Mouse (Mus musculus): Measurements from ENCODE around the gene Aqr.
A peak's percentile ranks its signal among the peaks of the same experiment; 100 is the strongest.
"Not testable (repeated sequence)": the region's sequence is repeated elsewhere in the genome, so short reads cannot be mapped to it uniquely, and the experiment has no call there.

Aqr gene

DNA sequence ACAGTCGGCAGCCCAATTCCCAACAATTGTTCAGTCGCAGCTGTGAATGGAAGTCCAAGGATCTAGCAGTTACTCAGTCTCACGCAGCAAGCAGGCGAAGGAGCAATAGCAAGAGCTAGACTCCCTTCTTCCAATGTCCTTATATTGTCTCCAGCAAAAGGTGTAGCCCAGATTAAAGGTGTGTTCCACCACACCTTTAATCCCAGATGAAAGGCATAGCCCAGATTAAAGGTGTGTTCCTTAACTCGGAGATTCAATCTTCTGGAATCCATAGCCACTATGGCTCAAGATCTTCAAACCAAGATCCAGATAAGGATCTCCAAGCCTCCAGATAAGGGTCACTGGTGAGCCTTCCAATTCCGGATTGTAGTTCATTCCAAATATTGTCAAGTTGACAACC lies at the start of gene Aqr:
Gene Aqr (minus strand): TSS at position 101 of the 400 bp plus-strand sequence.
- DNase-seq (ENCODE audit: low read depth, low spot score): not testable (repeated sequence)

DNA sequence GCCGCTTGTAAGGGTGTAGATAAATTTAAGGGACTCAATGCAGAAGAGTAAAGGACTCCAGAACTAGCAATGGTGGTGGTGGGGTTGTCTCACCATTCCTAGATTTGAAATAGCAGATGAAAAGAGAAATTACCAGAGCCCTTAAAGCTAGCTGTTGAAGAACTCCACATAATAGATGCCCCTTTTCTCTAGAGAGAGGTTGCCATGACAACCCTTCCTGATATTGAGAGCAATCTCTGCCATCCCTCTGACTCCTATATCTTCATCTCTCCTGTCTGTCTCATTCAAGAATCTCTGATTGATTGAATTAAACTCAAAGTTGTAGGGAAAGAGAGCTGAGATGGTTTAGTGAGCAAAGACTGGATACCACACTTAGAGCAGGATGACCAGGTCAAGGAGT lies 49.7 kb upstream of the Aqr start:
- no peak for DNase-seq (ENCODE audit: low read depth, low spot score)

DNA sequence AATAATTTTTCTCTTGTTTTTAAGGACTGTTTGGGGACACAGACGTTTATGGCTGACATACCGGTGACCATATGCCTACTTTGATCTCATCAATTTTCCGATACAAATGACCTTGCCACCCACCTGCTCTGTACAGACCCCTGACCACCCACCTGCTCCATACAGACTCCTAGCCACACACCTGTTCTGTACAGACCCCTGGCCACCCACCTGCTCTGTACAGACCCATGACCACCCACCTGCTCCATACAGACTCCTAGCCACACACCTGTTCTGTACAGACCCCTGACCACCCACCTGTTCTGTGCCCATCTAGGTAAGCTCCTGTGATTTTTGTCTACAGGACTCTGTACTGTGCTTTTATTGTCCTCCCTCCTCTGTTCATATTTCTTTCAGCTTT lies 48.8 kb upstream of the Aqr start:
- no peak for DNase-seq (ENCODE audit: low read depth, low spot score)

DNA sequence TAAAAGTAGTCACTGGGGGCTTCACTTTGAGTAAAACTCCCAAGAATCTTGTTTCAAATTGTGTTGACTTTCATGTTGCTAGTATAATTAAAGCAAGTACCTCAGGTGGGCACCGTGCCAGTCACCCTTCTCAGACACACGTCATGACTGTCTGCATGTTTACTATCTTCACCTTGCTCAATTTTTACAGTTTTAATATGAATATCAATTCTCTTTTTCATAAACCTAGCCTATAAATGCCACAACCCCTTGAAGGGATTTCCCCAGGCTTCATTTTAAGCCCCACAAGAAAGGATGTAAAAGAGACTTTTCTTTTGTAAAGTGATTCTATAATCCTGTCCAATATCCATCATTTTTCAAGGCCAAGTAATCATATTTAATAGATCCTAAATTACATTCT lies 44.4 kb upstream of the Aqr start:
- no peak for DNase-seq (ENCODE audit: low read depth, low spot score)

DNA sequence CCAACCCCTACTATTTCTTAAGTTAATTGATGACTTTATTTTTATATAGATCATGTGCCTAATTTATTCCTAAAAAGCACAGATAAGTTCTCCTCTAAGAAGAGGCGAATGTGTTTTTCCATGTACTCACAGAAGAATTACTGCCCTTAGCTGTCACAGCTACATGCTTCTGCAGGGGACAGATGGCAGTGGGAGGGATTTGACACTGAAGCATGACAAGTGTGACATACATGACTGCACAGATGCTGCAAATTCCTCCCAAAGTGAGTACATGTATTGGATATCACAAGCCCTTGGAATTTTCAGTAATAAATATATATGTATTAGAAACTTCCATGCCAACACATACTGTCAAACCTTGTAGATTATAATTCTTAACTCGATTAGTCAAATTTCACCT lies 41.8 kb upstream of the Aqr start:
- DNase-seq (ENCODE audit: low read depth, low spot score): no peak

DNA sequence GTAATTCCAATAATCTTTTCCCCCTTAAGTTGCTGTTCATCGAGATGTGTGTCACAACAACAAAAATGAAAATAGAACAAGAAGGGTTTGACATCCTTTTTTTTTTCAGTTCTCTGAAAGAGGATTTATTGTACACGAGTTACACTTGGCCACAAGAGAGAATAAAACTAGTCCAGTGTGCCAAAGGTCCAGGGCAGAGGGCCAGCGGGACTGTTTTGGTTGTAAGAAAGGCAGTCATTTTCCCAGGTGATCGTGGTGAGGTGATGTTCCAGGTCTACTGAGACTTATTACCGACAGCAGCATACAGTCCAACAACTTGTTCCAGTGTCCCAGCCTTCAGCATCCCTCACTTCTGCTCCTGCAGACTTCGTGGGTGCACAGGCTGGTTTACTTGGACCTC lies 18.2 kb upstream of the Aqr start:
- DNase-seq (ENCODE audit: low read depth, low spot score): no peak

DNA sequence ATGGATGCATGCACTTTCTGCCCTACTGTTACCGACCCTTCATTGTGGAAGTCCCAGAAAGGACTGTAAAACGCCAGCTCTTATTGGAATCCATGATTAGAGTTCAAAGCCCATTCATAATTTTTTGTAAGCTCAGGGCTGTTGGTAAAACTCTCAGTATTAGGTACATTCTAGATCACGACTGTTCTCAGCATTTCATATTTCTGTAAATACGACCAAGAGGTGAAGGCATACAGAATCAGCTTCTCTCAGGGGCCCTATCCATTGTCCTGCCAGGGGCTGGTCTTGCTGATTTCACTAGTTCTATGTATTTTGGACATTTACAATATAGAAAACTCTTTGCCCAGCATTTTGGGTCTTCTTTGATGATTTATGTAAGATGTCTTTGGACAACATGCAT lies 14.8 kb upstream of the Aqr start:
- no peak for DNase-seq (ENCODE audit: low read depth, low spot score)

DNA sequence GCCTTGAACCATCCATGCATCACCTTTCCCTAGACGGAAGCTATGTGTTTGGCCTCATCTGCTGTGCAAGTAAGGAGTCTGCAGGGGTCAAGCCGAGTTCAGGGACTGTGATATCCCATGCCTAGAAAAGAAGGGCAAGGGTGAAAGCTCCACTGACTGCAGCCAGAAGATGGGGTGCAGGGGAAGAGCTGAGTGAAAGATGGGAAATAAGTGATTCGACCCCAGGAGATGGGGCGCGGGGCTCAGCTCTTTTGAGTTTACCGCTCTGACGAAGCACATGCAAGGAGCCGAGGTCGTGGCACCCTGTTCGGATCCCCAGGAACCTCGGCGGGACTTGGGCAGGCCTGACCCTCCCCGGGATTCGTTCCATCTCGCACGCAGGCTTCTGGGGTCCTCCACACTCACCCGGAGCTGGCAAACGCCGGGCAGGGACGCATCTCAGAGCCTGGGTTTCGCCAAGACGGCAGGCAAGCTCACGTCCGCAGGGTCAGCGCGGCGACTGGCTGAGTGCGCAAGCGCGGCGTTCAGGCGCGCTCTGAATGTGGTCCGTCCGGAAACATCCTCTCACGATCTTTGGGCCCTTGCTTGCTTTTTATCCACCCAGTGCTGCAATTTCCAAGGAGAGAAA lies 14.2 kb upstream of the Aqr start, which contains the start of gene Zfp770:
Gene Zfp770 (minus strand): TSS at position 538 of the 628 bp plus-strand sequence.
- DNase-seq (ENCODE audit: low read depth, low spot score): peak; percentile 82

DNA sequence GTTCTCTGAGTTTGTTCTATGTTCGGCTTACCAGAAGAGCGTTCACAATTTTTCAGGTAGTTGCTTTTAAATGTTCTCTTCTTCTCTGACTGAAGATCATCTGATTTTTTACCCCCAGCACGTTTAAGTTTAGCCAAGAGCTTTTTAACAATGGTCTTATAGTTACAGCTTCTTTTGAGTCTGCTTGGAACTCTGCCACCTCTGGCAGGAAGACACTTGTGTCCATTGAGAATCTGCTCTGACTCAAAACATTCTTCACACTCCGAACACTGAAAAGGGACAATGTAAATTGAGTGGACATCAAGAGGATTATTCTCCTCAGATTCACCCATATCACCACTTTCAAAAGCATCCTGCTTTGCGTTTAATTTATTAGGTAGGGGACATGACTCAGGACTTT lies 9.6 kb upstream of the Aqr start:
- DNase-seq (ENCODE audit: low read depth, low spot score): no peak

DNA sequence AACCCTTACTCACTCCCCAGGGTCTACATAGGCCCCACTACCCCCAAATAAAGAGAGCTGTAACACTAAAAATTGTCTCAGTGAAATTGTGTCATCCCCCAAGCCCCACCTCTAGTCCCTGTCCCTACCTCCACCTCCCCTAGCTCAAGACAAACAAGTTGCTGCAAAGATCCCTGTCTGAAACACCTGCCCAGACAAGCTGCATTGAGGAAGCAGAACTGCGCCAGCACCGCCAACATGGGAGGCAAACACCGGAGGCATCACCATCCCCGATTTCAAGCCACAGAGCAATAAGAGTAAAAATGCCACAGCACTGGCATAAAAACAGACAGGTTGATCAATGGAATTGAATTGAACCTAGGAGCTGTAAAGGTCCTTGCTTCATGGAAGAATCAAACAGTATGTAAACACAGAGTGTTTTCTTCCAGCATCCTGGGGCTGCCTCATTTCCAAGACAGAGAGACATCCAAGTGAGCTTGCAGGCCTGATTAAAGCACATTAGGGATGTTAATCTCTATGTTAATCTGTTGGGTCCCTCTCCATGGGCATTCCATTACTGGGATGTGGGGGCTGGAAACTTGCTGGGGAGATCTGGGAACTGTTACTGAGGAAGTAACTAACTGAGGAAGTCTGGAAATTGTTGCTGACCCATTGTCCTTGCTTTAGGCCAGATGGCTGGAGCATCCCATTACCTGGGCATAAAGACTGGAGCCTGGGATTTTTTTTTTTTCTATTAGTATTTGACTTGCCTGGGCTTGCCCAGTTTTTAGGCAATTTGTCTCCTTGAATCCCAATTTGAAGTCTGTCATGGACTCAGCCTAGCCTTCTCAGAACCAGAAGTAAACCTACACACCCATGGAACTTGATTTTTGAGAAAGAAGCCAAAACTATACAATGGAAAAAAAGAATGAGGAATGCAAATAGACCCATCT lies 8.8 kb downstream of the Aqr start:
- DNase-seq (ENCODE audit: low read depth, low spot score): no peak

DNA sequence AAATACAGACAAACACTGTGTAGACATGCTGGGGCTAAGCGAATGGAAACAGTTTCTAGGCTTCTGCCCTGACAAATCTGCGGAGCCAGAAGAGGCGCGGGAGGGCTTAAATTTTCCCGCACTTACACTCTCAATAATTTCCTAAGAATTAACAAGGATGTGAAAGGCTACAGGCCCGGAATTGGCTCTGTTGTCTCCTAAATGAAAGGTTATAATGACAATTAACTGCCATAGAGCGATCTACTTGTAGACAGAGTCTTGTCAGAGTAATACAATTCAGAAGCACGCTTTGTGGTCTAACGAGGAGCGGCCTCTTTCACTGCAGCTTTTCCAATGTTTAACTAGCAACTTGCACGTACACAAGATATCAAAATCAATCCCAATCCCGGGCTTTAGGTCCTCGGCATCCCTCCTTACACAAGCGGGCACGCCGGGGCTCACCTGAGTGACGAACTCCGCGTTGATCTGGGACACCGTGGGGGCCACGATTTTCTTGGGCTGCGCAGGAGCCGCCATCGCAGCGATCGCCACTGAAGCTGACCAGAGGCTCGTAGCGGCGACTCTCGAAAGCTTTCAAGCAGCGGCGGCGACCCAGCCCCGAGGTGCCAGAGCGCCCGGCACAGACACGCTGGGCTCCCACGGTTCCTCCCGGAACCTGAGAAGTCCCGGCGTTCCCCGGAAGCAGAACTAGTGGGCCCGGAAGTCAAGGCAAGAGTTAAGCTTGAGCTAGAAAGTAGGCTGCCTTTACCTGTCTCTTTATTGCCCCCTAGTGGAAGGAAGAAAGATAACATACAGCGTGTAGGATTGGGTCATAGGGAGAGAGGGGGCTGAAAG lies 12.0 kb downstream of the Aqr start:
- DNase-seq (ENCODE audit: low read depth, low spot score): peak; percentile 72

DNA sequence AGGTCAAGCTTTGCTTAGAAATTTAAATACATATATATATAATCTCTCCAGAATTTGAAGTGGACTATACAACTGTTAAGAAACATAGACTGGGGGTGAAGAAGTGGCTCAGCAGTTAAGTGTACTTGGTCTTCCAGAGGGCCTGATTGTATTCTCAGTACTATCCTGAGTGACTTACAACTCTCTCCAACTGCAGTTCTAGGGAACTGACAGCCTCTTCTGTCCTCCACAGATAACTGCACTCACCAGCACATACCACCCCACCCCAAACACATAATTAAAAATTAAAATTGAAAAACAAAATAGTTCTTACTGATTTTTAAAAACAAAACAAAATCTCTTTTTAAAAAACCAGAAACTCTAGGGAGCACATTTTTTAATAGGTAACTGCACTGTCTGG lies 13.6 kb downstream of the Aqr start:
- no peak for DNase-seq (ENCODE audit: low read depth, low spot score)

DNA sequence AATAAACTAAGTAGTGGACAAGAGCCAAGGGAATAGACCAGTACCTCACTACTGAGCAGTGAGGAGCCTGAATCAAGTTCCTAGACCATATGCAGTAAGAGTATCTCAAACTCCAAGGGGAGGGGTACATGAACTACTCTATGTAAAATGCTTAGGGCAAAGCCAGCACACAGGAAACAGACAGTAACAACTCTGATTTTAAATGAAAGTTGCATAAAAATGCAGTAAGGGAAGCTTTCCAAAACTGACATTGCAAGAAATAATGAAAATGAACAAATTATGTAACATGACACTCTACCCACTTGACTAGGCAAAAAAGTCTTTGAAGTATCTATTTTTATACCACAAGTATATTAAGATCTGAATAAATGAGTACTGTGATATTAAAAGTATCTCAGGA lies 19.0 kb downstream of the Aqr start:
- DNase-seq (ENCODE audit: low read depth, low spot score): no peak

DNA sequence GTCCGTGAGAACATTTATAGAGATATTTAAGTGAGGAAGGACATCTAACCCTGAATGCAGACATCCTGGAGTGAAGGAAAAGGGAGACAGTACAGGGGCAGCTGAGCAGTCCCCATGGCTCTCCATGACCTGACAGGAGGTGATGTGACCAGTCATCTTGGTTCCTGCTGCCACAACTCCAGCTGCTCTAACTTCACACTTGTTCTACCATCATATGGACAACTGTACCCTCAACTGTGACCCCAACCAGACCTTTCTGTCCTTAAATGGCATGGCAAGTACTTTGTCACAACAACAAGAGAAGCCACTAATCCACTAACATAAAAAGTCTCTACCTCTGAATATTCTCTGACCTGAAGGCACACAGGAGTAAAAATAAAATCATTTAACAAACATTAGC lies 24.8 kb downstream of the Aqr start:
- no peak for DNase-seq (ENCODE audit: low read depth, low spot score)

DNA sequence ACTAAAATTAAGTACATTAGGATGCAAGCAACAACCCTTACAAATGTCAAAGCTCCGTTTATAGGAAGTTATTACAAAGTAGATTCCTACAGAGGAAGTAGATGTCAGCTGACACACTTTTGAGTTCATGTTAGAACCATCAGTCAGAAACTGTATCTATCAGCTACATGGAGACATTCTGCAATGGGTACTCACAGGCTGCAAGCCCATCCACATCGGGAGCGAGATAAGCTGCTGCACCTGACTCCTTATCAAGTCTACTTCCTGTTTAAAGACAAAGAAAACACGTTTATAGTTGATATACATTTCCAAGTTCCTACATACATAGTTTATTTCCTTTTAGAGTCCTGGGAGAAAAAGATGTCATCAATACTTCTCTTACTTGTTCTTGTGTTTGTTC lies 29.5 kb downstream of the Aqr start:
- DNase-seq (ENCODE audit: low read depth, low spot score): no peak

DNA sequence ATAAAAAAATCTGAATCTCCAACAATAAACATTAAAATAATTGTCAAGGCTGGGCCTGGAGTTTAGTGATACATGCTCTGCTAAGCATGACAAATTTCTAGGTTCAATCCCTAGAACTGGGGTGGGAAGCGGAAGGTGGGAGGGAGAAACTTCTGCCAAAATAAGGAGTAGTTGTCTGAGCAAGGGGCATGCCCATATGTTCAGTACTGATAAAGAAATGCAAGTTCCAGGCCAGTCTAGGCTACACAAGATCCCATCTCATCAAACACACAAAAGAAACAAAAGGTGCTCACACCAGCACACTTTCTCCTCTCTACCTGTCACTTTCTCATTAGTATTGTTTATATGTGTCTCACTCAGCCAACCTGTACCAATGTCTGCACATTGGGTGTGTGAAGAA lies 30.2 kb downstream of the Aqr start:
- DNase-seq (ENCODE audit: low read depth, low spot score): no peak

DNA sequence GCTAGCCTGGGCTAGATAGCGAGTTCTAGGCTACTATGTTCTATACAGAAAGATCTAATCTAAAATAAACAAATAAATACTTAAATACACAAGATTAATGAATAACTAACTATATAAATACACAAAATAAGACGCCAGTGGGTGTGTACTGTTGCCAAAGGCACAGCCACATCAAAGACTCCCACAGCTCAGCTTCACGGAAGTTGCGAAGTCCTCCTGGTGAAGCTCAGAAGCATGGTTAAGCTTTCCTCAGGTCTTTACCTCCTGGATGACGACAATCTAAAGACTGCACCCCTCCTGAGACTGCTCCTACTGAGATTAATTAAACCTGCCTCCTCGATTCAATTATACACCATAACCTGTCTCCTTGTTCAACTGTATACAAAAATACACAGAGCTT lies 33.6 kb downstream of the Aqr start:
- DNase-seq (ENCODE audit: low read depth, low spot score): no peak

DNA sequence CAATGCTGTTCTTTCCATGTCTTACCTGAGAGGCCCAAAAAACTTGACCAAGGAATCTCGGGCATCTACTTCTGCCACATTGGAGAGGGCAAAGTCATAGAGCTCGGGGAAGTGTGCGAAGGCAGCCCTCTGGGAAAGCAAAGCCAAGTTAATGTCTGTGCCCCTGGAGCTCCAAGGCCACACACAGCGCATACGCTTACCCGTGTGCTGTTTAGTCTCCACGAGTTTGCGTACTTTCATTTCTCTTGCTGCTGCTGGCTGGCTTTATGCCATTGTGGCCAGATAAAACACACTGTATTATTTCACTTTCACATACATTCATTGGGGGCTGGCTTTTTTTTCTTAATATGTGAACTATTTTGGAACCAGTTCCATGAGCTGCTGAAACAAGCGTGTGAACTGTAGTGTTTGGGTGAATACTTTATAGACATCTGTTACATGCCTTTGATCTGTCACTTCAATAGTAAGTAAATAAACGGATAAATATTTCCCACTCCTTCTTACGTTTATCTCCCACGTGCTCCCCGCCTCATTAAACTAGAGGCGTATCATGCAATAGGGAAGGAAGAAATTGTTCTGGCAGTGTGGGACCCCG lies 39.9 kb downstream of the Aqr start:
- no peak for DNase-seq (ENCODE audit: low read depth, low spot score)

DNA sequence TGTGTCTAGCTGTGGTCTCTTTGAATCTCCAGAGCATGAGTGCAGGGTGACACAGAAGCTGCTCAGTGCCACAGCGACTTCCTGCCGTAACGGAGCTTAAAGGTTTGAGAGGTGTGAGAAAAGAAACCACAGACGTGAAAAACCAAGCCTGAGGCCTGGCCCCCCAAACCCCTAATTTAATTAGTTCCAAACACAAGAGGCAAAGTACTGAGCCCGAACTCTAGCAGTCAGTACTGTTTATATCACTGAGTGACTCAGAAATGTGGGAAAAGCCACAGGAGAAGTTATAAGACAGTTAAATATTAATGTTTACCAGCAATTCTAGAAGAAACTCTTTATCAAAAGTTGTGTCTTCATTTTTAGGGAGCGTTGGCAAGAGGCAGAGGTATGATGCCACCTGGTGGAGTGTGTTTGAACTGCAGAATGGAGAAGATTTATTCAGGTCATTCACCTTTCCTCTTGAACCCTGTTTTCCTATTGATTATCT lies 41.5 kb downstream of the Aqr start:
- peak; percentile 5 for DNase-seq (ENCODE audit: low read depth, low spot score)

DNA sequence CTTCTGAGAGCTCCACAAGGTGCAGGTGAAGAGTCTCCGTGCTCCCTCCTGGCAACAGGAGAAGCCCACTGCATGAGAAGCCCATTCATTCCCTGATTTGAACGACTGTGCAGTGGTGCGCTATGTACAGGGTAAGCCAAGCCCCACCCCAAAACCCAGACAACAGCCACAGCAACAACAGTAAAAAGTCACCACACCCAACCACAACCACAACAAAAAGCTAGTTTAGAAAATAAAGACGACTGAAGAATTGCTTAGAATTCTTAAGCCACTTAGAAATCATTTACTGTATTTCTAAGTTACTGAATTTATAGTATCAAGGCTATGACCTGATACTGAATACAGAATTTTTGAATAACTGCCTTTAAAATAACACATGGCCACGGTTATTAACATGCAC lies 41.9 kb downstream of the Aqr start:
- DNase-seq (ENCODE audit: low read depth, low spot score): no peak

DNA sequence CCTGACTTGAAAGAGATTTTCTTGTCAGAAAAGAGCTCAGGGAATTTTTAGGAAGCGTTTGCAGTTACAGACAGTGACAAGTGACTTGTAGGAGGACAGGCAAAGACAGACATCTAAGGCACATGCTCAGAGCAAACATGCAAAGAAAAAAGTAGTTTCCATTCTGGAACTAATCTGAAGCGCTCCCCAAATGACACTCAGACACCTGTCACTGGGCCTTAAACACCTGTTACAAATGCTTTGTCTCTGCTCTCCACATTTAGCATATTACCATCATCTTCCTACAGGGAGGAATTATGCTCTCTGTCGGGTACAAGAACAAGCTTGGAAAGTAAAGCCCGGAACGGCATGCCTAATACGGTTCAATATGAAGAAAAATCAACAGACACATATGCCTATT lies 43.0 kb downstream of the Aqr start:
- DNase-seq (ENCODE audit: low read depth, low spot score): no peak

DNA sequence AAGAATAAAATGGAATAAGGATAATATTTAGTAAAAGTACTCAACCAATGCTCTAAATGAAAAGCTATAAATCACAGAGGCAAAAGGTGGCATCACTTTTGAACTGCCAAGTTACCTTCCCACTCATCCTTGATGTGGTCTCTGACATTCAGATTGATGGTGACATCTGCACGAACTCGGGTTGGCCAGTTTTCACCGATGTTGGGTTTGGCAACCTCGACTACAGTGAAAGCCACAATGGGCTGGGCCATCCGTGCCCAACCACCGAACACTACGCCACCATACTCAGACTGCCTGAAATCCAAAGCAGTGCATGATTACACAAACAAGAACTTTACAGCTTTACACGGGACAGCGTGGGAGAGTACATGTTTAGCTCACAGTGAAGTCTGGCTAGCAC lies 50.1 kb downstream of the Aqr start:
- DNase-seq (ENCODE audit: low read depth, low spot score): no peak

Measured in embryo, embryonic 11.5 days (tissue).